In genomic region chr2:29124936-29125701, GRCm38 (mm10) we compare ENCODE assay signal across 7 mouse cellular contexts. TPM values are rescaled to one million over a fixed set of nuclear protein-coding genes. Genes with fewer than 3 reads are reported as not detected.
DNase-seq lines count a peak whose midpoint lies in the region; ATAC-seq lines count a peak whose summit lies in the region.

No protein-coding gene starts in this region.

- H3K4me2 ChIP-seq in intestine, embryonic 15.5 days (replicated peaks): peak overlapping the region; percentile 74

- H3K4me1 ChIP-seq in intestine, embryonic 15.5 days (replicated peaks): 0 out of 2 replicates have a peak, but pooled peaks cover 3% of the 10 kb centered on the region
- H3K4me1 ChIP-seq in midbrain, embryonic 10.5 days: peaks cover 21% of the 10 kb centered on the region

- H3K4me3 ChIP-seq in intestine, embryonic 15.5 days (replicated peaks): peak overlapping the region; percentile 82
- H3K4me3 ChIP-seq in midbrain, embryonic 10.5 days: peak overlapping the region; percentile 93

- peak; percentile 99 for ATAC-seq in intestine, embryonic 15.5 days

- H3K27me3 ChIP-seq in intestine, embryonic 15.5 days (replicated peaks): no peaks in the 10 kb centered on the region
- H3K27me3 ChIP-seq in midbrain, embryonic 10.5 days (ENCODE audit: low read depth, poor library complexity, severe bottlenecking): no peaks in the 10 kb centered on the region

- H3K9ac ChIP-seq in intestine, embryonic 15.5 days: peak overlapping the region; percentile 89

- under 1% methylated on average over 81 of the region's 81 CpGs for WGBS in intestine, embryonic 15.5 days
- WGBS in midbrain, embryonic 10.5 days: under 1% methylated on average over 81 of the region's 81 CpGs

- intact Hi-C loops in gastrocnemius, postnatal 36 days (cut with DNase I): no loop called here
- intact Hi-C loops in left cerebral cortex, postnatal 25 days (cut with DNase I): loop anchor here (2.0 kb wide), 1 partner anchor 64 kb away; the partner anchor contains the start of gene Ttf1

- peak overlapping the region; percentile 97 for H3K27ac ChIP-seq in intestine, embryonic 15.5 days
- peak overlapping the region; percentile 94 for H3K27ac ChIP-seq in midbrain, embryonic 10.5 days (replicated peaks)

- peak; percentile 100 for DNase-seq in adrenal gland, adult 2 months
- DNase-seq in embryo, embryonic 11.5 days (ENCODE audit: low read depth, low spot score): peak; percentile 98
- peak; percentile 97 to 99 for DNase-seq in gastrocnemius, postnatal 36 days
- peak; percentile 95 to 98 for DNase-seq in left cerebral cortex, postnatal 25 days (ENCODE audit: low spot score in 2 of 2)
- peak; percentile 100 for DNase-seq in midbrain, embryonic 10.5 days (ENCODE audit: low spot score)
- DNase-seq in right cerebral cortex, postnatal 4 days: peak; percentile 95

- H3K9me3 ChIP-seq in intestine, embryonic 15.5 days: no peaks in the 10 kb centered on the region
- no peaks in the 10 kb centered on the region for H3K9me3 ChIP-seq in midbrain, embryonic 10.5 days (replicated peaks)

- H3K36me3 ChIP-seq in intestine, embryonic 15.5 days: 0 out of 2 replicates have a peak, but pooled peaks cover 6% of the 10 kb centered on the region
- H3K36me3 ChIP-seq in midbrain, embryonic 10.5 days: peaks cover 37% of the 10 kb centered on the region

RNA-seq across cellular contexts. Expression of gene Setx, which starts 1.1 kb away (rescaled TPM):
- 10 to 100 TPM; 21.7 to 29.6 TPM for total RNA-seq in adrenal gland, adult 2 months (2021)
- polyA plus RNA-seq in adrenal gland, adult 2 months (2012; rRNA removed): 2.7 and 2.9 TPM in 2 replicates
- total RNA-seq in gastrocnemius, postnatal 36 days (2021): 10 to 100 TPM; 26.9 to 31.1 TPM
- polyA plus RNA-seq in intestine, embryonic 15.5 days (2015; fragmentation: Nextera tagmentation; extraction: Ambion mirVana): 6.9 and 7.2 TPM in 2 replicates
- total RNA-seq in left cerebral cortex, postnatal 25 days (2021): 10 to 100 TPM; 49.0 to 49.2 TPM
- 11.8 and 13.8 TPM in 2 replicates for polyA plus RNA-seq in midbrain, embryonic 10.5 days (2016; fragmentation: Nextera tagmentation; extraction: Ambion mirVana)

Comparison
In these comparisons a context has a peak if more than half of its experiments do, and no peak if none do; other contexts are left out.
1. Peak in every context shown above with its lines: DNase-seq, ATAC-seq, H3K4me3 ChIP-seq and H3K27ac ChIP-seq.